In genomic region chr6:31637371-31638052, GRCm38 (mm10) we compare ENCODE assay signal across 7 mouse cellular contexts.
DNase-seq lines count a peak whose midpoint lies in the region; ATAC-seq and TF ChIP-seq lines count a peak whose summit lies in the region.

No protein-coding gene starts in this region.

- no peaks in the 10 kb centered on the region for H3K36me3 ChIP-seq in embryonic facial prominence, embryonic 15.5 days

- ATAC-seq in embryonic facial prominence, embryonic 15.5 days (ENCODE audit: insufficient number of reproducible peaks, low FRiP score, low TSS enrichment, low read depth): no peak

- TF ChIP-seq CTCF in layer of hippocampus, adult 2 months (conservative IDR thresholded peaks at IDR 0.05): peak; percentile 52
- TF ChIP-seq CTCF in brain, embryonic 14.5 days (IDR thresholded peaks at IDR 0.05; ENCODE audit: borderline replicate concordance, extremely low read depth, insufficient read depth, insufficient read length): peak; percentile 41; the same call in 1 of the 2 replicates

- H3K4me3 ChIP-seq in layer of hippocampus, adult 2 months: no peak overlapping the region
- H3K4me3 ChIP-seq in embryonic facial prominence, embryonic 15.5 days (replicated peaks): no peak overlapping the region

- no peak overlapping the region for H3K9ac ChIP-seq in embryonic facial prominence, embryonic 15.5 days

- peaks cover 8% of the 10 kb centered on the region for H3K4me1 ChIP-seq in embryonic facial prominence, embryonic 15.5 days

- no peaks in the 10 kb centered on the region for H3K9me3 ChIP-seq in embryonic facial prominence, embryonic 15.5 days (replicated peaks)

- TF ChIP-seq POLR2A in brain, embryonic 14.5 days (IDR thresholded peaks at IDR 0.05; ENCODE audit: borderline replicate concordance, extremely low read depth, insufficient read depth, insufficient read length, poor library complexity, severe bottlenecking): no peak

- DNase-seq in layer of hippocampus, adult 2 months (ENCODE audit: low spot score in 2 of 2): no peak
- DNase-seq in layer of hippocampus, adult 18-20 months (ENCODE audit: low spot score in 2 of 2): no peak
- DNase-seq in brain, embryonic 14.5 days (ENCODE audit: low read depth): peak; percentile 29
- DNase-seq in lung, postnatal 36 days: peak; percentile 21
- DNase-seq in cerebellum, adult 8-10 months: no peak
- no peak for DNase-seq in adrenal gland, postnatal 10 days

- peak overlapping the region; percentile 88 for H3K27ac ChIP-seq in layer of hippocampus, adult 2 months
- H3K27ac ChIP-seq in embryonic facial prominence, embryonic 15.5 days (replicated peaks): no peak overlapping the region

- H3K4me2 ChIP-seq in embryonic facial prominence, embryonic 15.5 days (replicated peaks): 0 out of 2 replicates have a peak overlapping the region, but pooled peaks have one; percentile 6

- WGBS in embryonic facial prominence, embryonic 15.5 days: 14% methylated on average over 16 of the region's 16 CpGs

- no peaks in the 10 kb centered on the region for H3K27me3 ChIP-seq in embryonic facial prominence, embryonic 15.5 days

Comparison
In these comparisons a context has a peak if more than half of its experiments do, and no peak if none do; other contexts are left out.
1. DNase-seq: peak in brain, embryonic 14.5 days (single experiment) and lung, postnatal 36 days (single experiment); none in layer of hippocampus, adult 2 months (0 of 2), layer of hippocampus, adult 18-20 months (0 of 2), cerebellum, adult 8-10 months (single experiment) and adrenal gland, postnatal 10 days (single experiment).